Mouse (Mus musculus) granulocyte monocyte progenitor cell, adult 5-6 weeks (primary cell): ENCODE measurements around the gene Pin1. TPM values are rescaled to one million over a fixed set of nuclear protein-coding genes. Genes with fewer than 3 reads are reported as not detected.
A peak's percentile ranks its signal among the peaks of the same experiment; 100 is the strongest.

ENCODE experiments used
- ATAC-seq: replicated peaks from 2 replicates; pipeline ENCODE4 v1.8.0; 2016; ENCODE audit warnings: mild to moderate bottlenecking, moderate TSS enrichment, inconsistent platforms; ENCODE audit not compliant: poor library complexity, severe bottlenecking
- total RNA-seq, 2 experiments: library from RNA; stranded (forward) in 1 of 2; stranded (reverse) in 1 of 2; fragments of 200-712, 200-1000 nt in 1 of 2; fragments of >200 nt in 1 of 2; fragmentation: Nextera tagmentation in 1 of 2; gene quantifications; 2 replicates each; pipeline ENCODE4 v1.2.3; 2014 to 2017

Pin1 gene
- total RNA-seq, 2 experiments from 2014 or later = 14.8 to 22.4 TPM

DNA sequence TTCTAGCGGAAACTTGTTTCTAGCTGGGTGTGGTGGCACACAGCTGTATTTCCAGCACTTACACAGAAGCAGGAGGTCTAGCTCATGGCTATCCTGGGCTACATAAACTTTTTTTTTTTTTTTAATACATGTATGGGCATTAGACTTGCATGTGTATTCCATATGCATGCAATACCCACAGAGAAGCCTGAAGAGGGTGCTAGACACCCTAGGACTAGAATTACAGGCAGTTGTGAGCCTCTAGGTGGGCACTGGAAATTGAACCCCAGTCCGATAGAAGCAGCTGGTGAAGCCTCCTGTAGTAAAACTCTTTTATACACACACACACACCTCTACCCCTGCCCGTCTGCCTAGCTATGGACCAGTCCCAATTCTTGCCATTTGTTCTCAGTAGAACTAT, 2.0 kb downstream of the Pin1 start:
- ATAC-seq = no peak

GRCm38 (mm10) chr9:20657546-20657945, 5.7 kb downstream of the Pin1 start:
- no peak for ATAC-seq

GRCm38 (mm10) chr9:20662325-20662724, 10.4 kb downstream of the Pin1 start:
- peak; percentile 79 for ATAC-seq

DNA sequence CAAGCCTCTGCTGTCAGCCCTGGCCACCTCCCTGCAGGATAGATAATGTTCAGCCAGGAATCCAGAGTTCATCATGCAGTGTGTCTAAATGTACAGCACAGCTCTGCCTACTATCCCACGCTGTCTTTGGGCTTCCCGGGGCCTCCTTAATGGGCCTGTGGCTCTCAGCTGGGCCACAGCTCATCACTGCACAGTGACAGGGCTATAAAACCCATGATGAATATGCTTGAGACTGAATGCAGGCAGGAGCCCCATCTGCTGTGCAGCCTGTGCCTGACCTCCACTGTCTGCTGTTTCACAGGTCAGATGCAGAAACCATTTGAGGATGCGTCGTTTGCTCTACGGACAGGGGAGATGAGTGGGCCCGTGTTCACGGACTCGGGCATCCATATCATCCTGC, 11.0 kb downstream of the Pin1 start:
- ATAC-seq = no peak

GRCm38 (mm10) chr9:20663956-20664355, 12.1 kb downstream of the Pin1 start:
- no peak for ATAC-seq

DNA sequence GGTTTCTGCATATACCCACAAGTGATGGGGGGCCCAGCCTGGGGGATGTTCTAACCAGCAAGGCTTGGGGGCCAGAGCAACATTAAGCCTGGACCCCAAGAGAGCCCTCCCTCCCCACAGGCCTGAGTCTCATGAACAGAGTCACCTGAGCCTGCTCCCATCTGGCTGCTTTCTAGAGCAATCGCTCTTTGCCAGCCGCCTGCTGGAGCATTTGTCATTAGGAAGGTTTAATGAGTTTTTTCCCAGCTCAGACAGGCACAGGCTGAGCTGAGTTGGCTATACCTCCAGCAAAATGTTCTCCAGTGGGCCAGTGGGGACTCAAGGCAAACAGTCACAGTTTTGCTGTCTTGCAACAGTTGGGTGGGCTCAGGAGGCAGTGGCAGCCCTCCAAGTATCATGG, 12.5 kb downstream of the Pin1 start:
- no peak for ATAC-seq

- ATAC-seq = no peak
These were observed 13.2 kb downstream of the Pin1 start for GRCm38 (mm10) chr9:20664982-20665637.

DNA sequence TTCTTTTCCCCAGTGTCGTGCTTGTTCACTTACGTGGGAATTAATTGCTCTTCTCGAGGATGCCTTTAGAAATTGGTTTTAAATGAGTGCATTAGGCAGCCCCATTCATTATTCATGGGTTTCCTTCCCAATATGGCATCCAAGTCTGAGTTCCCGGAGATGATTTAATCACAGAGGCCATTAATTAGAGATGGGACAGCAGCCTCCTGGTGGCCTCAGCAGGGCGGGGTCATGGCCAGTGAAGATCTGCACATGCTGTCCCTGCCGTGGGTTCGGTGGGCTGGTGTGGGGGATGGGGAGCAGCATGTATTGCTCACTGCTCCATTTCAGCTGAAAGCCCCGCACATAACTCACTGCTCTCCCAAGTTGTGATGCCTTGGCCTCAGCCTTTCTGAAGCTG, 14.0 kb downstream of the Pin1 start:
- ATAC-seq = no peak

DNA sequence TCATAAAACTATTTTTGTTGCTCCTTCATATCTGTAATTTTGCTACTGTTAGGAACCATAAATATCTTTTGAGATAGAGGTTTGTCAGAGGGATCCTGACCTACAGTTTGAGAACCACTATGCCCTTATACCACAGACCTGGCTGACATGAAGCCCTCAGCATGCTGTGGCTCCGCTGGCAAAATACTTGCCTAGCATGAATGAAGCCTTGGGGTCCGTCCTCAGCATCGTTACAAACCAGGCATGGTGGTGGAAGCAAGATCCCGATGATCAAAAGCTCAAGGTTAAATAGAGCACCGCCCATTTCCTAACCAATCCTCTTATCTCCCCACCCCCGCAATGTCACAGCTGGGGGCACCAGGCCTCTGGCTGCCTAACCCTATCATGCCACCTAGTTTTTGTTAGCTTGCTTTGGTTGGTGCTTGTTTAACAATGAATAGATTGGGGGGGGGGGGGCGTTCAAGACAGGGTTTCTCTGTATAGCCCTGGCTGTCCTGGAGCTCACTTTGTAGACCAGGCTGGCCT, 14.7 kb downstream of the Pin1 start:
- no peak for ATAC-seq

GRCm38 (mm10) chr9:20668065-20668464, 16.2 kb downstream of the Pin1 start:
- ATAC-seq = no peak

DNA sequence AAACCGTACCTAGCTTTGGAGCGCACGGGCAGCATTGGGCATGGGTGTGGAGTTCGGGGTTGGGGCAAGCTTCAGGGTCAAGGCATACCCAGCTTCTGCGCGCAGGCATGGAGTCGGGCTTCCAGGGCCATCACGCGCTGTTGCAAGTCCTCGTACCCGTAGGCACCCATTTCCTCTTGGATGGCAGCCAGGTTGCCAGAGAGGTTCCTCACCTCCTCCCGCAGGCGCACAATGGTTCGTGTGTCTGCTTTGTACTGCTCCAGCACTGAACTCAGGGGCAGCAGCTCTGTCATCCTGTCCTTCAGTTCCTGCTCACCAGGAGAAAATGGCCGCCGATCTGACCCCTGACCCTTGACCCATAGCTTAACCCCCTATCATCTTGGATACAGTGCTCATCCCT, 20.2 kb downstream of the Pin1 start:
- ATAC-seq = peak; percentile 60

DNA sequence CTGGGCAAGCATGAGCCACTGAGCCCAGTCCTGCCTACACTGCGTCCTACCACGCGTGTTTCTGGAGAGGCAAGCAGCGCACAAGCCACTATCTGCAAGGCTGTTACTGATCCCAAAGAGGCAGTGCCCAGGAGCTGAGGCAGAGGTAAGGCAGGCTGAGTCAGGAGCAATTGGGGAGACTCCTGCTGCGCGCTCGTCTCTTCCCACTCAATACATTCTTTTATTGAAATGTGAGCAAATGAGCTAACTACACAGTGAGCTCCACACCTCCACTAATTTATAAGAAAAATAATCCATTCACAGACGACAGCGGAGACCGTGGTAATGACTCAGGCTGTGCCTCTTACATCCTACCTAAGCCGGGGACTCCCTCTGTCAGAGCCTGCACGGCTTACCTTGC, 26.0 kb downstream of the Pin1 start:
- ATAC-seq = no peak

- ATAC-seq = no peak
These were observed 28.6 kb downstream of the Pin1 start for GRCm38 (mm10) chr9:20680378-20680958.

DNA sequence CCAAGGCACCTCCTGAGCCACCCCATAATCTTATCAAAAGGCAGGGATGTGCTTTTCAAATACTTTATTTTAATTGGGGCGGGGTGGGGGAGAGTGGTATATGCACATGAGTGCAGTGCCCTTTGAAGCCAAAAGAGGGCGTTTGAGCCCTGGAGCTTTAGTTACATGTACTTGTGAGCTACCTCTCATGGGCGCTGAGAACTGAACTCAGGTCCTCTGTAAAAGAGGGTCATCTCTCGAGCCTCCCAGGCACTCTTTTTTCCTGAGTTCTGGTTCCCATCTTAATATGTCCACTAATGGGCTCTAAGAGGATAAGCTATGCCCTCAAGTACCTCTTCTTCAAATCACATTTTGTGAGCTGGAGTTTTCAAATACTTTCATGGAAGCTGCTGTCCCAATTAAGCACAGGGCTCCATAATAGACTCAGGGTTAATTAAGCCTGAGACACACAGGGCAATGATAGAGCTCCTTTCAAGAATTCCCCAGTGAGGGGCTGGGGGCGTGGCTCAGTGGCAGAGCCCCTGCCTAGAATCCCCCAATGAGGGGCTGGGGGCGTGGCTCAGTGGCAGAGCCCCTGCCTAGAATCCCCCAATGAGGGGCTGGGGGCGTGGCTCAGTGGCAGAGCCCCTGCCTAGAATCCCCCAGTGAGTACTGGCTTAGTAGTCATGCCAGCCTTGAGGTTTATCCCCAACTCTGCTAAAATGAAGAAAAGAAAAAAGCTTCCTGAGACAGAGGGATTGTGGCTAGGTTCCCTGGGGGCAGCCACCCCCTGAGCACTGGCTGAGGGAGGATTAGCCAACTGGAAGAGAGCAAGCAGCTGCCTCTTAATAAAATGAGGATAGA, 29.9 kb downstream of the Pin1 start:
- ATAC-seq = no peak

- ATAC-seq = no peak
These were observed 30.5 kb downstream of the Pin1 start for GRCm38 (mm10) chr9:20682389-20682722.

DNA sequence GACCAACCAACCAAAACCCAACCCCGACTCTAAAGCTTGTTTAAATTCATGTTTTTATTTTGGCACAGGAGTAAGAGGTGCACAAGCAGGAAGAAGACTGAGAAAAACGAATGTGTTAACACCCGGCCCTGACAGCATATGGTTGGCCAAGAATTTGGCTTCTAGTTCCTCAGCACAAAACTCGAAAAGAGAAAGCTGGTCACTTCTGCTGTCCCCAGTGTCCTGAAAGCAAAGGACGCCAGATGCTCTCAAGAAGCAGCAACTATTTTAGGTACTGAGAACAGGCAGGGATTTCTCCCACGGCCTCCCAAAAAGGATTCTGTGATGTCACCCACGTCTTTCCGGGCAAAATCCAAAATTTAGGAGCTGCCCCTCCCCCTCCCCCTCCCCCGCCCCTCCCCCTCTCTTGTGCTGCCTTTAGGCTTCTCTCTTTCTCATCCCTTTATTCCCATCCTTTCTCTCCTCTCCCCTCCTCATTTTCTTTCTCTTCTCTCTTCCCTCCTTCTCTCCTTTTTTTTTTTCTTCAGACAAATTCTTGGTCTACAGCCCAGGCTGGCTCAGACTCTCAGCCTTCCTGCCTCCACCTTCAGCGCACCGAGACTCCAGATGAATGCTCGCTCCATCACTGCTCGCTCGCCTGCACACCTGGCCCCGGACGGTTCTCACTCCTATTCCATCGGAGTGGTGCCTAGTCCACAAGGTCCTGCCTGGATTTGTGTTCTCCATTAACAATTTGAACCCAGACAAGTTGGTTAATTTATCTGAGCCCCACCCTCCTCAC, 33.4 kb downstream of the Pin1 start:
- ATAC-seq = no peak

DNA sequence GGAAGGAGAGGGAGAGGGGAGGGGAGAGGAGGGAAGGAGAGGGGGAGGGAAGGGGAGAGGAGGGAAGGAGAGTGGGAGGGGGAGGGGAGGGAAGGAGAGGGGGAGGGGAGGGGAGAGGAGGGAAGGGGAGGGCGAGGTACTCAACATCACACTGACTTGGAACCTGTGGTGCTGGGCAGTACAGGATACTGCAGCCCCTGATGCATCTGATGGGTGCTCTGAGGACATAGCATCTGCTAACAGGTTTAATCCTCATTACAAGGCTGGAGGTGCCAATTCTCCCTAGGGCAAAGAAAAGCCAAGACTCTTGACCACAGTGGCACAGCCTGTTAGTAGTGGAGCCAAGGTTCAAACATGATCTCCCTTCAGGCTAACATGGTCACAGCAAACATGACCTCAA, 37.5 kb downstream of the Pin1 start:
- ATAC-seq = no peak

- no peak for ATAC-seq
These were observed 38.0 kb downstream of the Pin1 start for GRCm38 (mm10) chr9:20689913-20690312.

GRCm38 (mm10) chr9:20690449-20690848, 38.6 kb downstream of the Pin1 start:
- peak; percentile 86 for ATAC-seq

GRCm38 (mm10) chr9:20692863-20693262, 41.0 kb downstream of the Pin1 start:
- ATAC-seq = no peak
